Mouse (Mus musculus): ENCODE data around the gene Gm34653. TPM values are rescaled to one million over a fixed set of nuclear protein-coding genes. Genes with fewer than 3 reads are reported as not detected.

The Gm34653 gene
- total and polyA plus RNA-seq, 3 experiments: not detected

DNA sequence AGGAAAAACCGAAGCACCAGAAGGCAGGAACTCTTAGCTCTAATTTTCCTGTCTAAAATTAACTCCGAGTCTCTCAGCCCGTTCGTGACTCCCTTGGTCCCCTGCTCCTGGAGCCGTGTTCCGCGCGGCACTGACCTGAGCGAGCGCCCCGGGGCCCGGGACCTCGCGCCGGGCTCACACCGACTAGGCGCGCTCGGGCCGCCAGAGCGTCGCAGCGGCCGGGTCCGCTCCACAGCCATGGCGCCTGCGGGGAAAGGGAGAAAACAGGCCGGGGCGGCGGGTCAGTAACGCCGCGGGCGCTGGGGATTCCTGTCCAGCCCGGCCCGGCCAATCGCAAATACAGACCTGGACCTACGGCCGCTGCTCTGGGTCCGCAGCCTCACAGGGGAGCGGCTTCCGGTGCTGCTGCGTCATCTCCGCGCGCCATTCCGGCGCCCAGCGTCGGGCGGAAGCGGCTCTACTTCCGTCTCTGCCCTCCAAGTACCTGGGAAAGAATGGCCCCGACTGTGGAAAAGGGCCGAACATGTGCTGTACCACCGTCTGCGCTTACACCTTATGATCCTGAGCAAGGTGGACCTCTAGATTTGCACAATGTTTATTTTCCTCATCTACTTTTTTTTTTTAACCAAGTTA is 6.9 kb upstream of the Gm34653 start, which contains the start of gene Fbxw2:
Fbxw2 (minus strand) TSS at position 485 of the 633 bp plus-strand sequence.
- in situ Hi-C loops (cut with MboI; ENCODE audit: low pct_ligation_motif_present, low pct_unique_long_range_greater_than_20kb, low sequenced_read_pairs) (no loop called here), dilution Hi-C loops (cut with MboI; ENCODE audit: extremely low pct_ligation_motif_present, extremely low pct_unique_long_range_greater_than_20kb, low sequenced_read_pairs) (no loop called here)
- peak within 1 kb of the TSS; percentile 98 for H3K9ac ChIP-seq (ENCODE audit: insufficient read depth, low read depth)
- H3K4me2 ChIP-seq (ENCODE audit: insufficient read depth, low read depth, poor library complexity, severe bottlenecking): peak within 1 kb of the TSS; percentile 100
- no peak for TF ChIP-seq MAZ (IDR thresholded peaks at IDR 0.05; ENCODE audit: low read depth, low read length)
- no peak for TF ChIP-seq RAD21 (IDR thresholded peaks at IDR 0.05; ENCODE audit: low read depth, low read length)
- TF ChIP-seq SMC3 (IDR thresholded peaks at IDR 0.05; ENCODE audit: low read depth, low read length): no peak
- no peak for TF ChIP-seq JUND (conservative IDR thresholded peaks at IDR 0.05; ENCODE audit: low read depth, low read length)
- TF ChIP-seq JUN (IDR thresholded peaks at IDR 0.05; ENCODE audit: insufficient read depth, low read depth, low read length): no peak
- TF ChIP-seq MAX (IDR thresholded peaks at IDR 0.05; ENCODE audit: low read length): peak; percentile 96; the same call in 1 of the 2 replicates
- no peak for TF ChIP-seq CHD1 (IDR thresholded peaks at IDR 0.05; ENCODE audit: low read depth, low read length)
- TF ChIP-seq EP300 (IDR thresholded peaks at IDR 0.05; ENCODE audit: low read length): no peak
- peak; percentile 38; the same call in 1 of the 2 replicates for TF ChIP-seq ZMIZ1 (IDR thresholded peaks at IDR 0.05; ENCODE audit: low read depth, low read length)
- peak; percentile 92 for TF ChIP-seq NELFE (IDR thresholded peaks at IDR 0.05; ENCODE audit: low read depth, low read length)
- TF ChIP-seq TBP (conservative IDR thresholded peaks at IDR 0.05; ENCODE audit: low read depth, low read length): peak; percentile 87
- TF ChIP-seq HCFC1 (IDR thresholded peaks at IDR 0.05; ENCODE audit: low read depth, low read length): peak; percentile 94
- TF ChIP-seq SIN3A (IDR thresholded peaks at IDR 0.05; ENCODE audit: low read length): peak; percentile 96
- TF ChIP-seq BHLHE40 (IDR thresholded peaks at IDR 0.05; ENCODE audit: low read depth, low read length): no peak
- no peak for TF ChIP-seq E2F4 (IDR thresholded peaks at IDR 0.05; ENCODE audit: insufficient replicate concordance, low read depth, low read length)
- TF ChIP-seq USF2 (conservative IDR thresholded peaks at IDR 0.05; ENCODE audit: low read depth, low read length): no peak
- TF ChIP-seq UBTF (IDR thresholded peaks at IDR 0.05; ENCODE audit: low read depth, low read length): no peak
- TF ChIP-seq ZKSCAN1 (IDR thresholded peaks at IDR 0.05; ENCODE audit: borderline replicate concordance, low read depth, low read length): no peak; the same call in 1 of the 2 replicates
- TF ChIP-seq ZNF384 (IDR thresholded peaks at IDR 0.05; ENCODE audit: low read depth, low read length): no peak
- TF ChIP-seq POLR2AphosphoS2 (IDR thresholded peaks at IDR 0.05; ENCODE audit: low read depth, low read length): peak; percentile 67; the same call in 1 of the 2 replicates
- peak; percentile 92; the same call in 1 of the 2 replicates for TF ChIP-seq KAT2A (IDR thresholded peaks at IDR 0.05; ENCODE audit: insufficient replicate concordance, low read length)
- no peak for TF ChIP-seq ZC3H11A (IDR thresholded peaks at IDR 0.05; ENCODE audit: low read depth, low read length)
- peak; percentile 99 for TF ChIP-seq ELF1 (IDR thresholded peaks at IDR 0.05; ENCODE audit: low read depth, low read length)
- TF ChIP-seq IRF4 (IDR thresholded peaks at IDR 0.05; ENCODE audit: low read depth, low read length): peak; percentile 76
- TF ChIP-seq GABPA (IDR thresholded peaks at IDR 0.05; ENCODE audit: insufficient replicate concordance, low read depth, low read length): peak; percentile 51; the same call in 1 of the 2 replicates
- peak; percentile 69 for TF ChIP-seq CHD2 (IDR thresholded peaks at IDR 0.05; ENCODE audit: low read length)
- peak; percentile 99 for TF ChIP-seq MYC (IDR thresholded peaks at IDR 0.05; ENCODE audit: low read depth, low read length)
- peak; percentile 94 for TF ChIP-seq TCF12 (IDR thresholded peaks at IDR 0.05; ENCODE audit: low read depth, low read length)
- TF ChIP-seq MXI1 (IDR thresholded peaks at IDR 0.05; ENCODE audit: low read depth, low read length): peak; percentile 97
- no peak for TF ChIP-seq USF1 (IDR thresholded peaks at IDR 0.05; ENCODE audit: low read depth, low read length)
- no peak for TF ChIP-seq CTCF (conservative IDR thresholded peaks at IDR 0.05 in 1 of 2, IDR thresholded peaks at IDR 0.05 in 1 of 2; ENCODE audit: low read depth in 2 of 2, low read length in 2 of 2)
- peak; percentile 64; the same call in 1 of the 2 replicates for TF ChIP-seq RCOR1 (conservative IDR thresholded peaks at IDR 0.05; ENCODE audit: low read depth, low read length)
- TF ChIP-seq PAX5 (IDR thresholded peaks at IDR 0.05; ENCODE audit: low read length): no peak
- TF ChIP-seq POLR2A (IDR thresholded peaks at IDR 0.05; ENCODE audit: low read depth, low read length): peak; percentile 94
- TF ChIP-seq NRF1 (IDR thresholded peaks at IDR 0.05; ENCODE audit: low read depth, low read length): peak; percentile 59
- TF ChIP-seq MEF2A (IDR thresholded peaks at IDR 0.05; ENCODE audit: borderline replicate concordance, low read depth, low read length): peak; percentile 63; the same call in 1 of the 2 replicates
- TF ChIP-seq ETS1 (conservative IDR thresholded peaks at IDR 0.05; ENCODE audit: low read depth, low read length): peak; percentile 52
- no peak for TF ChIP-seq MAFK (IDR thresholded peaks at IDR 0.05; ENCODE audit: insufficient replicate concordance, low read length)
- H3K79me2 ChIP-seq (replicated peaks; ENCODE audit: control insufficient read depth, extremely low read depth, insufficient read depth, poor library complexity, severe bottlenecking): peaks cover 25% of the 10 kb centered on the region
- no peaks in the 10 kb centered on the region for H3K27me3 ChIP-seq (replicated peaks)
- H3K4me3 ChIP-seq (replicated peaks in 1 of 3; ENCODE audit: low read depth in 2 of 3, low read length in 2 of 3, poor library complexity in 1 of 3): peak within 1 kb of the TSS; percentile 67 to 92 (median 83)
- H3K9me3 ChIP-seq (replicated peaks; ENCODE audit: low read length): peaks cover 5% of the 10 kb centered on the region
- H3K4me1 ChIP-seq (ENCODE audit: control insufficient read depth in 1 of 2, insufficient read depth in 2 of 2): peaks cover 0 to 20% of the 10 kb centered on the region in 2 experiments; a peak in 3 of 4 replicates
- peak within 1 kb of the TSS; percentile 57 for H3K27ac ChIP-seq (ENCODE audit: insufficient read depth, low read depth)
- H3K36me3 ChIP-seq (replicated peaks in 1 of 2; ENCODE audit: control insufficient read depth in 1 of 2, insufficient read depth in 1 of 2, low read length in 1 of 2): peaks cover 9 to 28% of the 10 kb centered on the region in 2 experiments
- peak; percentile 85 for DNase-seq (ENCODE audit: extremely low read depth)
